Mouse (Mus musculus) brain, embryonic 14.5 days (tissue): ENCODE measurements at regions not wholly inside any gene's neighbourhood (a gene's known extent, or its start where the extent isn't known, plus 50 kb on each side); places are given as distances from the start of the nearest gene placed in this dataset.

Source experiments
- CTCF ChIP-seq: fragments of 200-500 bp; IDR thresholded peaks from 2 replicates; pipeline ENCODE4 v1.5.1; 2012; ENCODE audit warnings: inconsistent platforms, mild to moderate bottlenecking, moderate library complexity, borderline replicate concordance; ENCODE audit not compliant: insufficient read depth, insufficient read length; ENCODE audit errors: extremely low read depth
- POLR2A ChIP-seq: fragments of 200-500 bp; IDR thresholded peaks from 2 replicates; pipeline ENCODE4 v1.6.1; 2012; ENCODE audit warnings: mild to moderate bottlenecking, inconsistent platforms, borderline replicate concordance; ENCODE audit not compliant: poor library complexity, insufficient read depth, insufficient read length, severe bottlenecking; ENCODE audit errors: extremely low read depth

GRCm38 (mm10) chr12:113992425-113992824 is 448.7 kb downstream of the Adam6a start:
- TF ChIP-seq CTCF: no peak
- no peak for TF ChIP-seq POLR2A
